ENCODE assay signal across 9 mouse cellular contexts in genomic region chr8:23344161-23344560, GRCm38 (mm10).
DNase-seq lines count a peak whose midpoint lies in the region; ATAC-seq and TF ChIP-seq lines count a peak whose summit lies in the region.
"Had no signal": no experiment of that assay in that cellular context is flagged by ENCODE, and none has a peak within 500 bp of the region (broad histone marks: within the 10 kb centered on the region; RNA-seq: fewer than 3 reads in every experiment).

No protein-coding gene starts in this region.

- peaks cover 4% of the 10 kb centered on the region; the same call in 1 of the 2 replicates for H3K9me3 ChIP-seq in lung, embryonic 14.5 days (ENCODE audit: low read depth, low read length)
- H3K9me3 ChIP-seq: lung, embryonic 15.5 days had no signal

- peak; percentile 72 for TF ChIP-seq CTCF in lung, embryonic 14.5 days (IDR thresholded peaks at IDR 0.05; ENCODE audit: low read depth)
- TF ChIP-seq CTCF in lung, adult 2 months (IDR thresholded peaks at IDR 0.05; ENCODE audit: insufficient read depth, low read length): no peak

- DNase-seq in frontal cortex, postnatal 10 days (ENCODE audit: low spot score in 2 of 2): no peak
- peak; percentile 79 for DNase-seq in lung, embryonic 14.5 days
- no peak for DNase-seq in lung, adult 2 months
- DNase-seq in adrenal gland, adult 2 months: peak; percentile 47
- DNase-seq in heart, postnatal 14 days: peak; percentile 36 to 57
- DNase-seq in right cerebral cortex, postnatal 4 days: peak; percentile 10
- DNase-seq in yolk sac, embryonic 10.5 days (ENCODE audit: low spot score): no peak

- intact Hi-C loops in heart, postnatal 14 days (cut with DNase I): loop anchor here (2.0 kb wide), 2 partner anchors 161 to 187 kb away; no protein-coding TSS in a partner anchor

- no peaks in the 10 kb centered on the region for H3K36me3 ChIP-seq in lung, embryonic 14.5 days (ENCODE audit: insufficient read depth)
- H3K36me3 ChIP-seq: lung, embryonic 15.5 days had no signal

- H3K4me3 ChIP-seq in lung, embryonic 14.5 days (ENCODE audit: low read depth, low read length): no peak overlapping the region
- H3K4me3 ChIP-seq in lung, adult 2 months (replicated peaks; ENCODE audit: extremely low read depth, low read depth, low read length): no peak overlapping the region
- H3K4me3 ChIP-seq: lung, embryonic 15.5 days had no signal

- peak; percentile 50; the same call in 1 of the 2 replicates for ATAC-seq in frontal cortex, adult (ENCODE audit: low TSS enrichment)
- no peak for ATAC-seq in lung, embryonic 14.5 days (ENCODE audit: insufficient read depth)

- H3K4me2 ChIP-seq in lung, embryonic 14.5 days: no peak overlapping the region
- H3K4me2 ChIP-seq: lung, embryonic 15.5 days had no signal

- no peak overlapping the region for H3K27ac ChIP-seq in lung, embryonic 14.5 days (ENCODE audit: low read depth)
- H3K27ac ChIP-seq: lung, embryonic 15.5 days had no signal

- H3K9ac ChIP-seq in lung, embryonic 14.5 days: no peak overlapping the region
- H3K9ac ChIP-seq: lung, embryonic 15.5 days had no signal

- TF ChIP-seq POLR2A in lung, adult 2 months (IDR thresholded peaks at IDR 0.05; ENCODE audit: borderline replicate concordance, extremely low read depth, low read depth, low read length): no peak

- H3K4me1 ChIP-seq in lung, embryonic 14.5 days (ENCODE audit: insufficient read depth): no peaks in the 10 kb centered on the region
- no peaks in the 10 kb centered on the region for H3K4me1 ChIP-seq in lung, adult 2 months (ENCODE audit: control insufficient read depth, insufficient read depth, low read length)
- H3K4me1 ChIP-seq: lung, embryonic 15.5 days had no signal

- WGBS in lung, embryonic 14.5 days: 19% methylated on average over 4 of the region's 4 CpGs
- WGBS in lung, adult 2 months: 23% methylated on average over 4 of the region's 4 CpGs

- H3K27me3 ChIP-seq in lung, embryonic 14.5 days (ENCODE audit: insufficient read depth, low read length): no peaks in the 10 kb centered on the region
- H3K27me3 ChIP-seq: lung, embryonic 15.5 days had no signal

Comparison
In these comparisons a context has a peak if more than half of its experiments do, and no peak if none do; other contexts are left out.
1. DNase-seq: peak in lung, embryonic 14.5 days (single experiment), adrenal gland, adult 2 months (single experiment), heart, postnatal 14 days (2 of 2) and right cerebral cortex, postnatal 4 days (single experiment); none in frontal cortex, postnatal 10 days (0 of 2), lung, adult 2 months (single experiment) and yolk sac, embryonic 10.5 days (single experiment).